Mouse (Mus musculus) limb, embryonic 15.5 days (tissue): Measurements from ENCODE around the gene Hoxb5. TPM values are rescaled to one million over a fixed set of nuclear protein-coding genes. Genes with fewer than 3 reads are reported as not detected.
A peak's percentile ranks its signal among the peaks of the same experiment; 100 is the strongest.

Experiments
- ATAC-seq: fragments of 200-750 bp; cut with Nextera tagmentation; 2 replicates; pipeline ENCODE4 v1.8.0; 2017; ENCODE audit warnings: low read depth, moderate TSS enrichment; ENCODE audit not compliant: insufficient number of reproducible peaks, low FRiP score, low TSS enrichment
- H3K27ac ChIP-seq: fragments of 300-500 bp; sonication (generic); 2 replicates; pipeline ENCODE4 v1.5.1; 2015; ENCODE audit warnings: moderate library complexity, mild to moderate bottlenecking, inconsistent platforms
- H3K27me3 ChIP-seq: fragments of 300-500 bp; sonication (generic); 2 replicates; pipeline ENCODE4 v1.6.1; 2015; ENCODE audit warnings: inconsistent platforms
- H3K36me3 ChIP-seq: fragments of 300-500 bp; sonication (generic); 2 replicates; pipeline ENCODE4 v1.6.1; 2015; ENCODE audit warnings: inconsistent platforms
- H3K4me1 ChIP-seq: fragments of 300-500 bp; sonication (generic); 2 replicates; pipeline ENCODE4 v1.6.1; 2015; ENCODE audit warnings: inconsistent platforms
- H3K4me2 ChIP-seq: fragments of 300-500 bp; sonication (generic); 2 replicates; pipeline ENCODE4 v1.6.1; 2015; ENCODE audit warnings: mild to moderate bottlenecking, inconsistent platforms
- H3K4me3 ChIP-seq: fragments of 300-500 bp; sonication (generic); 2 replicates; pipeline ENCODE4 v1.5.1; 2015; ENCODE audit warnings: mild to moderate bottlenecking, inconsistent platforms
- H3K9ac ChIP-seq: fragments of 300-500 bp; sonication (generic); 2 replicates; pipeline ENCODE4 v1.6.1; 2015; ENCODE audit warnings: inconsistent platforms
- H3K9me3 ChIP-seq: fragments of 300-500 bp; sonication (generic); 2 replicates; pipeline ENCODE4 v1.6.1; 2016; ENCODE audit warnings: inconsistent platforms
- WGBS: fragments of 180-500 bp; shearing (Covaris S2); methylation state at CpG from one replicate; pipeline ENCODE4 v1.1.7; 2015; 5-methylcytosine and 5-hydroxymethylcytosine counted together
- polyA plus RNA-seq: library from polyadenylated mRNA; unstranded; fragments of >200 nt; fragmentation: Nextera tagmentation; extraction: Ambion mirVana; gene quantifications from 2 replicates; pipeline ENCODE4 v1.2.1, GENCODE M21; 2015

Gene Hoxb5
- polyA plus RNA-seq, 1 experiment from 2014 or later: 0.73 TPM

DNA sequence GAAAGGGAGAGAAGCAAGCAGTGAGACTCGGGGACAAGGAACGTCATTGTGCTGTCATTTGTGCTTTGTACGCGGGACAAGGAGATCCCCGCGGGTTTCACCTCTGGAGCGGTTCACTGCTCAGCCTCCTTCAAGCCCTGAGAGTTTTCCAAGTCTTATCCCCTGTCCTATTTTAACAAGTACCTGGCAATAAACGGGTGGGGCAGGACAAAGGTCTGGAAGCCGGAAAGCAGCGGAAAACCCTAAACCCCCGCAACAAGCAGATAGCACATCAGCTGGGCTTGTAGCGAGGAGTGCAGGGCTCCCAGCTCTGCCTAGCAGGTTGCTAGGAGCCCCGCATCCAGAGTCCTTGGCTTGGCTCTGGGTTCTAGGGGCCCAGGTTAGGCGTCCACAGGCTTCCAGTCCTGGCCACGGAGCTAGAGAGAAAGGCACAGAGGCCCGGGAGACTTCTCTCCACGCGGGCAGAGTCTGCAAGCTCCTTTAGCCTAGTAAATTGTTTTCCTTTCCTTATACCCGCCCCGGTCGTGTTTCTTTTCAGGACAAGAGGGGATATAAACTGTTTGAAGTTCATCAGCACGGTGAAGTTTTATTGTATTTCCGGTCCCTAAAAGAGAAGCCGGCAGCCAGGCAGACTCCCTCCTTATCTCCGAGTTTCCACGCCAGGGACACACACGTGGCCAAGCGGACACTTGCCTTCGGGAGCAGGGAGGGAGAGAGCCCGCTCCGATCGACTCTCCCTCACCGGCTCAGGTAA is 39.3 kb upstream of the Hoxb5 start:
- Histone ChIP-seq H3K27me3 (peaks cover 96% of the 10 kb centered on the region), H3K36me3 (no peaks in the 10 kb centered on the region), H3K4me1 (peaks cover 12% of the 10 kb centered on the region), H3K4me2 (no peak overlapping the region), H3K27ac (no peak overlapping the region), H3K9me3 (no peaks in the 10 kb centered on the region), H3K9ac (no peak overlapping the region), H3K4me3 (no peak overlapping the region)
- ATAC-seq: no peak
- WGBS: 12% methylated on average over 33 of the region's 33 CpGs

DNA sequence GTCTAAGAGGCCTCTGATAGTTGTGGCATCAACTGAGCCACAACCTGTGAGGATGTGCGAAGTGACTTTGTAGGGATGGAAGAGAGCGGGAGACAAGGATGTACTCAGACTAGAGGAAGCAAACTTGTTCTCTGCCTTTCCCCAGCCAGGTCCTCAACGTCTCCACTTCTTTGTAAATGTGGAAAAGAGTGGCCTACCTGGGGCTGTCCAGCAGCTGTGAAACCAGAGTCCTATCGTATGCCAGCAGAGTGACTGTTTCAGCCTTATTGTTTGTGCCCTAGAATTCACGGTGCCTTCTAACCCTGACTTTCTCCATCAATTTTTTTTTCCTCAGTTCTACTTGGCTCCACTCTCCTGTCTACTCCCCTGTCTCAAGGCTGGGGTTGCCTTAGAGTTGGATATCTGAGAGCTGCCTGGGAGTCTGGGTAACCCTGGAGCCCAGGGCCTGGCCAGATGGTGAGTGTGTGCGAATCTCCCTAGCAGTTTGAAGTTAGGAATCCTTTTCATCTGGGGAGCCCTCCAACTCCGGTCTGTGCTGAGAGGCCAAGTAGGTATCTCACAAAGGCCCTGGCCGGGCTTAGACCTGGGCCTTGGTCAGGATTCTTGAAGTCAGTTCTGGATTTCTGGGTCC is 38.6 kb upstream of the Hoxb5 start:
- ATAC-seq: no peak
- no peak overlapping the region for H3K9ac ChIP-seq
- WGBS: 38% methylated on average over 8 of the region's 8 CpGs

DNA sequence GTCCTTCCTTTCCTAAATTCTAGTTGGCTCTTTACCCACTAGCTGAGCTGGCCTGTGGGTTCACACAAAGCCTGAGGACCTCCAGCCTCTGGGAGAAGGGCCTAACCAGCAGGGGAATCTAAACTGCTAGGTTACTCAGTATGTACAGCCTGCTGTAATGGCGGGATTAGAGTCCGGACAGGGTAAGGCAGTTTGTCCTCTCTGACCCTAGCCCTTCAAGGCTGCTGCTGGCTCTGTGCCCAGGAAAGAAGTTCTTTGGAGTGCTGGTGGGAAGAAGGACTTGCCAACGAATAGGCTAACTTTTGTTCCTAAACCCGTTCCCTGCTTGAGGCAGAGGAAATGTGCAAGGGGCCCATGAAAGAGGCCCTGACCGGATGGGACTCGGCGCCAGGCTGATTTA is 37.2 kb upstream of the Hoxb5 start:
- Histone ChIP-seq H3K27ac (no peak overlapping the region), H3K27me3 (peaks cover 97% of the 10 kb centered on the region), H3K4me3 (no peak overlapping the region), H3K9ac (no peak overlapping the region), H3K36me3 (no peaks in the 10 kb centered on the region), H3K4me2 (no peak overlapping the region), H3K4me1 (peaks cover 15% of the 10 kb centered on the region), H3K9me3 (no peaks in the 10 kb centered on the region)
- no peak for ATAC-seq
- 17% methylated on average over 7 of the region's 7 CpGs for WGBS

More for the DNA sequence above, 38.6 kb upstream of the Hoxb5 start:
- Histone ChIP-seq H3K4me1 (peaks cover 14% of the 10 kb centered on the region), H3K4me2 (no peak overlapping the region), H3K9me3 (no peaks in the 10 kb centered on the region), H3K27me3 (peaks cover 96% of the 10 kb centered on the region), H3K27ac (no peak overlapping the region), H3K4me3 (no peak overlapping the region), H3K36me3 (no peaks in the 10 kb centered on the region)

DNA sequence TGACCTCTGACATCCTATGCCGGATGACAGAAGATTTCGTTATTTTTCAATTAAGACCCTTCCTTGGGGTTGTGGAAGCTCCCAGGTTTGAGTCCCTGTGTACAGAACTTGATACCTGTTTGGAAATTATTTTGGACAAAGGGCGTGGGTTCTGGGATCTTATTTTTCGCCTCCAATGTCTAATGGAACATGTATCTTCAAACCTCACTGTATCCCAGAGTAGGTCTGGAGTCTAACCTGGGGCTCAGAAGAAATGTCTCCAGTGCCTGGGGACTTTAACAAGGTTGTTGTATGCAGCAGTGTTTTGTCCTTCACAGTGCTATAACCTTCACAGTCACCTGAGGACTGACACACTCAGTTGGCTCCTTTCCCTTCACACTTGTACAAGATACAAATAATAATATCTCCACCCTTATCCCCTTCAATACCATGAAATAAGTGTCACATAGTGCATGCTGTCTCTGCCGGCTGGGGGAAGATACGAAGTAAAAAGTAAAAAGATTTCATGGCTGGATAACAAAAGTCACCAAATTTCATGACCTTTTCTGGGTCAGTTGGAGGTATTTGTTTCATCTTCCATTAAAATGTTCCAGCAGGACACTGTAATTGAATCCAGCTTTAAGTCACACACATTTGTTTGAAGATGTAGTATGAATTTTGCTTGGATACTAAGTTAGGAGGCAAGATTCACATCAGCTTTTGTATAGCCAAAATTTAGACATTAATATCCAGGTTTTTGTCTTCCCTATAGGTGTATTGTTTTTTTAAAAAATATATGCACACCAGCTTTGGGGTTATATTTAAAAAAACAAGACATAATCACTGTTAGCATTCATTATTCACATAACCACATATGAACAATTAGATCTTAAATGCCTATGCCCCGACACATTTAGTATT is 35.9 kb upstream of the Hoxb5 start:
- H3K4me2 ChIP-seq: no peak overlapping the region
- H3K27ac ChIP-seq: no peak overlapping the region
- no peak overlapping the region for H3K4me3 ChIP-seq
- no peaks in the 10 kb centered on the region for H3K36me3 ChIP-seq
- H3K27me3 ChIP-seq: peaks cover 97% of the 10 kb centered on the region
- ATAC-seq: no peak
- H3K9ac ChIP-seq: no peak overlapping the region
- 41% methylated on average over 7 of the region's 7 CpGs for WGBS
- peaks cover 22% of the 10 kb centered on the region for H3K4me1 ChIP-seq
- H3K9me3 ChIP-seq: no peaks in the 10 kb centered on the region

- no peaks in the 10 kb centered on the region for H3K9me3 ChIP-seq
- H3K4me1 ChIP-seq: peaks cover 26% of the 10 kb centered on the region
- no peaks in the 10 kb centered on the region for H3K36me3 ChIP-seq
- H3K9ac ChIP-seq: no peak overlapping the region
- ATAC-seq: no peak
- H3K27ac ChIP-seq: no peak overlapping the region
- peaks cover 97% of the 10 kb centered on the region for H3K27me3 ChIP-seq
- no peak overlapping the region for H3K4me2 ChIP-seq
- 32% methylated on average over 1 of the region's 1 CpGs for WGBS
- H3K4me3 ChIP-seq: no peak overlapping the region
These were observed 34.9 kb upstream of the Hoxb5 start for GRCm38 (mm10) chr11:96268031-96268745.

DNA sequence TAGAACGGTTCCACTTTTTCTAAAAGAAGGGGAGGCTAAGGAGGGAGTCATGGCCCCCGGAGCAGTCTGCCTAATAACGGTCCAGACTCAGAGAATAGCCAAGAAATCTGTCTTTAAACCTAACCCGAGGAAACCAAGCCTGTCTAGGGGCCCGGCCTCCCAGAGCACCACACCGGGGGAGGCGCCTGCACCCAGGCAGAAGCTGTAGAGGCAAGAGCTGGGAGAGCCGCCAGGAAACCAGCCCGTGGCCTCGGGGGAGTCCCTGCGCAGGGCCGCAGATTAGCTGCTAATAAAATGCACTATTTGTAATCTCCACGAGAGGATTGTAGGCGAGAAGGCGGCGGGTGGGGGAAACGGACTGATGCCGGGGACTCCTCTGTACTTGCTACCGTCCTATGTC is 33.3 kb upstream of the Hoxb5 start:
- 1% methylated on average over 19 of the region's 19 CpGs for WGBS
- no peak for ATAC-seq
- H3K9me3 ChIP-seq: no peaks in the 10 kb centered on the region
- no peak overlapping the region for H3K27ac ChIP-seq
- H3K4me2 ChIP-seq: no peak overlapping the region
- no peak overlapping the region for H3K9ac ChIP-seq
- no peaks in the 10 kb centered on the region for H3K36me3 ChIP-seq
- H3K27me3 ChIP-seq: peaks cover 97% of the 10 kb centered on the region
- H3K4me3 ChIP-seq: no peak overlapping the region
- H3K4me1 ChIP-seq: peaks cover 26% of the 10 kb centered on the region

DNA sequence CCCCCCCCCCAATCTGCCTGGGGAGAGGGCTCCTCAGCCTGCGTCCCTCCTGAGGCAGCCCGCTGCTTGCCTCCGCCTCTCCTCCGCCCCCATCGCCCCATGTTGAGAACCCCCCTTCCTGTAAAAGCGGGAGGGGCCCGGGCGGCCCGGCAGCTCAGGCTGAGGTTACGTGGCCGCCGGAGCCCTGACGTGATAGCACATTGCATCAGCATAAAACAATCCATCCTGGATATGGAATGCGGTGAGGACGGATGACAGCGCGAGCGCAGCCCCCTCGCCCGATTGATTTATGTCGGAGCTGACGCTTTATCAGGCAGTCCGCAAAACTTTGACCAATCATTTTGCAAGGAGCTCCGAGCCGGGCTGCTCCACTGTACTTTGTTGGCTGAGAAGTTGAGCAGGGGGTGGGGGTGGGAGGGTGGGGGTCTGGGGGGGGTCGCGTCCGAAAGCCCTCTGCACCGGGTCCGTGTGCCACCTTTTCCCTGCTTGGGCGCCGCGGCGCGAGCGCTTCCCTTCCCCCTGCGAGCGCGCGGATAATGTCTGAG is 32.1 kb upstream of the Hoxb5 start, which contains the start of gene Hoxb9:
Gene Hoxb9 (plus strand): TSS at position 462 of the 545 bp plus-strand sequence.
- H3K4me3 ChIP-seq: peak within 1 kb of the TSS; percentile 36
- H3K9ac ChIP-seq: no peak within 1 kb of the TSS
- H3K9me3 ChIP-seq: no peaks in the 10 kb centered on the region
- H3K4me1 ChIP-seq: peaks cover 26% of the 10 kb centered on the region
- peak within 1 kb of the TSS; percentile 45 for H3K4me2 ChIP-seq
- ATAC-seq: no peak
- under 1% methylated on average over 40 of the region's 40 CpGs for WGBS
- peaks cover 98% of the 10 kb centered on the region for H3K27me3 ChIP-seq
- H3K36me3 ChIP-seq: no peaks in the 10 kb centered on the region
- no peak within 1 kb of the TSS for H3K27ac ChIP-seq

GRCm38 (mm10) chr11:96271541-96272011 is 31.6 kb upstream of the Hoxb5 start:
- ATAC-seq: no peak
- Histone ChIP-seq H3K27ac (no peak overlapping the region), H3K4me3 (peak overlapping the region; percentile 36), H3K36me3 (no peaks in the 10 kb centered on the region), H3K27me3 (peaks cover 98% of the 10 kb centered on the region), H3K9me3 (no peaks in the 10 kb centered on the region), H3K4me1 (peaks cover 26% of the 10 kb centered on the region), H3K9ac (no peak overlapping the region), H3K4me2 (peak overlapping the region; percentile 45)
- WGBS: under 1% methylated on average over 52 of the region's 52 CpGs

- no peaks in the 10 kb centered on the region for H3K36me3 ChIP-seq
- H3K9me3 ChIP-seq: no peaks in the 10 kb centered on the region
- WGBS: under 1% methylated on average over 55 of the region's 58 CpGs
- peak overlapping the region; percentile 36 for H3K4me3 ChIP-seq
- peak overlapping the region; percentile 45 for H3K4me2 ChIP-seq
- no peak for ATAC-seq
- H3K9ac ChIP-seq: no peak overlapping the region
- peaks cover 26% of the 10 kb centered on the region for H3K4me1 ChIP-seq
- no peak overlapping the region for H3K27ac ChIP-seq
- H3K27me3 ChIP-seq: peaks cover 98% of the 10 kb centered on the region
These were observed 30.9 kb upstream of the Hoxb5 start for GRCm38 (mm10) chr11:96272024-96272921.

DNA sequence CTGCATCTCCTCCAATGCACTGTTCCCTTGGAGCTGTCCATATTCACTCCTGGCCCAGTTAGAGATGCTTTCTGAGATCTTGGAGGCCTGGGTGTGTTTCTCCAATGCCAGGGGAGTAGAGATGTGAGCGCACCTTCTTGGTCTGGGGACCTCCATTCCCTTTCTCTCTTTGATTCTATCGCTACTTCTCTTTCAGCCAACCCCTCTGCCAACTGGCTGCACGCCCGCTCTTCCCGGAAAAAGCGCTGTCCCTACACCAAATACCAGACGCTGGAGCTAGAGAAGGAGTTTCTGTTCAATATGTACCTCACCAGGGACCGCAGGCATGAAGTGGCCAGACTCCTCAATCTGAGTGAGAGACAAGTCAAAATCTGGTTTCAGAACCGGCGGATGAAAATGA is 28.7 kb upstream of the Hoxb5 start:
- H3K9me3 ChIP-seq: no peaks in the 10 kb centered on the region
- no peak overlapping the region for H3K27ac ChIP-seq
- no peak overlapping the region for H3K9ac ChIP-seq
- H3K4me3 ChIP-seq: no peak overlapping the region
- 21% methylated on average over 10 of the region's 10 CpGs for WGBS
- peaks cover 24% of the 10 kb centered on the region for H3K4me1 ChIP-seq
- H3K36me3 ChIP-seq: no peaks in the 10 kb centered on the region
- no peak for ATAC-seq
- peaks cover 100% of the 10 kb centered on the region for H3K27me3 ChIP-seq
- no peak overlapping the region for H3K4me2 ChIP-seq
